Mouse (Mus musculus) right cerebral cortex, postnatal 25 days (tissue): Measurements from ENCODE around the gene Ugdh.

Experiments used
- DNase-seq: peaks from one replicate; pipeline ENCODE4 v3.0.0; 2022

Ugdh gene

GRCm38 (mm10) chr5:65425251-65425650 is 10.5 kb downstream of the Ugdh start:
- DNase-seq, result no peak

GRCm38 (mm10) chr5:65424215-65424614 is 11.5 kb downstream of the Ugdh start:
- DNase-seq, result no peak

GRCm38 (mm10) chr5:65422803-65423202 is 12.9 kb downstream of the Ugdh start:
- DNase-seq, result no peak

GRCm38 (mm10) chr5:65420822-65421221 is 14.9 kb downstream of the Ugdh start:
- no peak for DNase-seq

- no peak for DNase-seq
These were observed 16.6 kb downstream of the Ugdh start for GRCm38 (mm10) chr5:65419136-65419535.

GRCm38 (mm10) chr5:65415653-65416458 is 19.9 kb downstream of the Ugdh start:
- no peak for DNase-seq

- no peak for DNase-seq
These were observed 27.8 kb downstream of the Ugdh start for GRCm38 (mm10) chr5:65407989-65408388.

- peak; percentile 68 for DNase-seq
These were observed 34.3 kb downstream of the Ugdh start for GRCm38 (mm10) chr5:65401251-65401994.

GRCm38 (mm10) chr5:65394425-65394824 is 41.3 kb downstream of the Ugdh start:
- no peak for DNase-seq

GRCm38 (mm10) chr5:65391753-65392152 is 44.0 kb downstream of the Ugdh start:
- DNase-seq, result no peak

- peak; percentile 98 for DNase-seq
These were observed 44.8 kb downstream of the Ugdh start, which contains the start of the genes Rpl9 and Lias for GRCm38 (mm10) chr5:65390648-65391644. Gene Rpl9 (minus strand): TSS chr5:65391444. Gene Lias (plus strand): TSS chr5:65391497.

- DNase-seq, result no peak
These were observed 48.5 kb downstream of the Ugdh start for GRCm38 (mm10) chr5:65387008-65387867.

GRCm38 (mm10) chr5:65385704-65386103 is 50.0 kb downstream of the Ugdh start:
- no peak for DNase-seq

- DNase-seq, result no peak
These were observed 61.0 kb downstream of the Ugdh start for GRCm38 (mm10) chr5:65374746-65375145.

GRCm38 (mm10) chr5:65371551-65371950 is 64.2 kb downstream of the Ugdh start:
- DNase-seq, result no peak

GRCm38 (mm10) chr5:65367837-65368236 is 67.9 kb downstream of the Ugdh start:
- DNase-seq, result no peak
